20 mouse cellular contexts compared by ENCODE assay signal in genomic region chr6:121002952-121003351, GRCm38 (mm10).
DNase-seq lines count a peak whose midpoint lies in the region; ATAC-seq and TF ChIP-seq lines count a peak whose summit lies in the region.
"Had no signal": no experiment of that assay in that cellular context is flagged by ENCODE, and none has a peak within 500 bp of the region (broad histone marks: within the 10 kb centered on the region; RNA-seq: fewer than 3 reads in every experiment).

No protein-coding gene starts in this region.

- TF ChIP-seq POLR2A in cerebellum, adult 2 months (IDR thresholded peaks at IDR 0.05; ENCODE audit: borderline replicate concordance, insufficient read depth, low read length), result no peak

- WGBS in cerebellum, adult 2 months, result 77% methylated on average over 3 of the region's 3 CpGs
- 79% methylated on average over 3 of the region's 3 CpGs for WGBS in hindbrain, embryonic 10.5 days
- WGBS in hindbrain, embryonic 12.5 days, result 68% methylated on average over 3 of the region's 3 CpGs
- 77% methylated on average over 3 of the region's 3 CpGs for WGBS in neural tube, embryonic 14.5 days
- WGBS in liver, embryonic 11.5 days, result 81% methylated on average over 3 of the region's 3 CpGs
- 85% methylated on average over 3 of the region's 3 CpGs for WGBS in lung, postnatal 0 days

- no peak for ATAC-seq in hindbrain, embryonic 12.5 days (ENCODE audit: low FRiP score)
- peak; percentile 36; the same call in 1 of the 2 replicates for ATAC-seq in neural tube, embryonic 14.5 days (ENCODE audit: low read depth)
- ATAC-seq in liver, embryonic 11.5 days (replicated peaks; ENCODE audit: low FRiP score), result no peak
- ATAC-seq in lung, postnatal 0 days, result no peak
- ATAC-seq: CD4-positive, CD25-positive, alpha-beta regulatory T cell, adult 4 months; intestine, postnatal 0 days had no signal

- no peaks in the 10 kb centered on the region for H3K9me3 ChIP-seq in hindbrain, embryonic 10.5 days
- no peaks in the 10 kb centered on the region for H3K9me3 ChIP-seq in hindbrain, embryonic 12.5 days (replicated peaks)
- no peaks in the 10 kb centered on the region for H3K9me3 ChIP-seq in neural tube, embryonic 14.5 days (ENCODE audit: control insufficient read depth, low read length)
- H3K9me3 ChIP-seq in liver, embryonic 11.5 days (ENCODE audit: control insufficient read depth, low read length), result no peaks in the 10 kb centered on the region
- H3K9me3 ChIP-seq in lung, postnatal 0 days (ENCODE audit: low read length), result no peaks in the 10 kb centered on the region
- H3K9me3 ChIP-seq: liver, embryonic 13.5 days; neural tube, embryonic 12.5 days had no signal

- no peak overlapping the region for H3K4me2 ChIP-seq in hindbrain, embryonic 12.5 days (replicated peaks)
- H3K4me2 ChIP-seq in neural tube, embryonic 14.5 days (ENCODE audit: low read depth, low read length), result no peak overlapping the region
- H3K4me2 ChIP-seq in liver, embryonic 11.5 days, result no peak overlapping the region
- H3K4me2 ChIP-seq in lung, postnatal 0 days (replicated peaks; ENCODE audit: low read depth, low read length), result no peak overlapping the region
- H3K4me2 ChIP-seq: liver, embryonic 13.5 days; neural tube, embryonic 12.5 days had no signal

- H3K9ac ChIP-seq in hindbrain, embryonic 12.5 days, result no peak overlapping the region
- no peak overlapping the region for H3K9ac ChIP-seq in neural tube, embryonic 14.5 days (replicated peaks; ENCODE audit: low read depth, low read length)
- H3K9ac ChIP-seq in liver, embryonic 11.5 days (ENCODE audit: low read depth, low read length), result no peak overlapping the region
- H3K9ac ChIP-seq in lung, postnatal 0 days (replicated peaks; ENCODE audit: low read depth), result no peak overlapping the region
- H3K9ac ChIP-seq: liver, embryonic 13.5 days; neural tube, embryonic 12.5 days had no signal

- no peak overlapping the region for H3K4me3 ChIP-seq in cerebellum, adult 2 months (replicated peaks; ENCODE audit: insufficient read depth, low read depth, low read length)
- H3K4me3 ChIP-seq in hindbrain, embryonic 10.5 days, result no peak overlapping the region
- no peak overlapping the region for H3K4me3 ChIP-seq in hindbrain, embryonic 12.5 days
- H3K4me3 ChIP-seq in neural tube, embryonic 14.5 days (ENCODE audit: low read depth, low read length), result no peak overlapping the region
- no peak overlapping the region for H3K4me3 ChIP-seq in liver, embryonic 11.5 days (ENCODE audit: low read depth, low read length)
- H3K4me3 ChIP-seq in lung, postnatal 0 days (ENCODE audit: low read depth, low read length), result no peak overlapping the region
- H3K4me3 ChIP-seq: liver, embryonic 13.5 days; neural tube, embryonic 12.5 days had no signal

- H3K27ac ChIP-seq in cerebellum, adult 2 months (ENCODE audit: insufficient read depth, low read length), result 0 out of 2 replicates have a peak overlapping the region, but pooled peaks have one; percentile 51
- H3K27ac ChIP-seq in hindbrain, embryonic 10.5 days, result peak overlapping the region; percentile 3
- no peak overlapping the region for H3K27ac ChIP-seq in hindbrain, embryonic 12.5 days
- H3K27ac ChIP-seq in neural tube, embryonic 14.5 days (ENCODE audit: low read depth, low read length), result no peak overlapping the region; the same call in 1 of the 2 replicates
- no peak overlapping the region for H3K27ac ChIP-seq in liver, embryonic 11.5 days (ENCODE audit: low read depth, low read length)
- H3K27ac ChIP-seq in lung, postnatal 0 days (ENCODE audit: low read length), result no peak overlapping the region
- H3K27ac ChIP-seq: kidney, postnatal 0 days; liver, embryonic 13.5 days; neural tube, embryonic 12.5 days; stomach, postnatal 0 days had no signal

- no peak for TF ChIP-seq CTCF in cerebellum, adult 2 months (IDR thresholded peaks at IDR 0.05; ENCODE audit: borderline replicate concordance, insufficient read depth, low read depth, low read length)
- TF ChIP-seq CTCF in lung, postnatal 0 days (IDR thresholded peaks at IDR 0.05), result no peak

- H3K36me3 ChIP-seq in hindbrain, embryonic 10.5 days, result peaks cover 50% of the 10 kb centered on the region
- peaks cover 39% of the 10 kb centered on the region; the same call in 1 of the 2 replicates for H3K36me3 ChIP-seq in hindbrain, embryonic 12.5 days
- H3K36me3 ChIP-seq in neural tube, embryonic 14.5 days (ENCODE audit: control insufficient read depth, insufficient read depth, low read length), result peaks cover 26% of the 10 kb centered on the region
- H3K36me3 ChIP-seq in liver, embryonic 11.5 days (ENCODE audit: control insufficient read depth, insufficient read depth, low read length), result peaks cover 20% of the 10 kb centered on the region
- H3K36me3 ChIP-seq in lung, postnatal 0 days (ENCODE audit: insufficient read depth, low read length), result no peaks in the 10 kb centered on the region

- no peak for TF ChIP-seq EP300 in lung, postnatal 0 days (IDR thresholded peaks at IDR 0.05)

- no peaks in the 10 kb centered on the region for H3K27me3 ChIP-seq in cerebellum, adult 2 months (ENCODE audit: control insufficient read depth, insufficient read depth, low read length)
- no peaks in the 10 kb centered on the region for H3K27me3 ChIP-seq in hindbrain, embryonic 10.5 days (ENCODE audit: insufficient read depth, poor library complexity, severe bottlenecking)
- no peaks in the 10 kb centered on the region for H3K27me3 ChIP-seq in hindbrain, embryonic 12.5 days
- no peaks in the 10 kb centered on the region for H3K27me3 ChIP-seq in neural tube, embryonic 14.5 days (ENCODE audit: control insufficient read depth, insufficient read depth, low read length)
- H3K27me3 ChIP-seq in liver, embryonic 11.5 days (replicated peaks; ENCODE audit: control insufficient read depth, insufficient read depth, low read length), result no peaks in the 10 kb centered on the region
- H3K27me3 ChIP-seq in lung, postnatal 0 days (replicated peaks; ENCODE audit: insufficient read depth, low read length), result no peaks in the 10 kb centered on the region
- H3K27me3 ChIP-seq: liver, embryonic 13.5 days; neural tube, embryonic 12.5 days had no signal

- no peak for DNase-seq in cerebellum, adult 2 months
- DNase-seq in cerebellum, postnatal 14 days, result no peak
- DNase-seq in hindbrain, embryonic 10.5 days (ENCODE audit: low spot score), result no peak
- no peak for DNase-seq in neural tube, embryonic 10.5 days (ENCODE audit: extremely low spot score, low spot score)
- DNase-seq in liver, embryonic 11.5 days (ENCODE audit: low spot score), result no peak
- DNase-seq in lung, postnatal 0 days (ENCODE audit: low spot score), result no peak
- DNase-seq: adrenal gland, postnatal 36 days; cerebellum, postnatal 10 days; heart, adult 18-20 months; left cerebral cortex, postnatal 4 days; liver, embryonic 13.5 days; right cerebral cortex, postnatal 25 days; thymus, postnatal 14 days had no signal

- H3K4me1 ChIP-seq in cerebellum, adult 2 months (ENCODE audit: control insufficient read depth, insufficient read depth, low read length), result peaks cover 43% of the 10 kb centered on the region
- H3K4me1 ChIP-seq in hindbrain, embryonic 10.5 days (replicated peaks), result 0 out of 2 replicates have a peak, but pooled peaks cover 5% of the 10 kb centered on the region
- H3K4me1 ChIP-seq in hindbrain, embryonic 12.5 days, result peaks cover 3% of the 10 kb centered on the region; the same call in 1 of the 2 replicates
- H3K4me1 ChIP-seq in neural tube, embryonic 14.5 days (ENCODE audit: control insufficient read depth, insufficient read depth, low read length), result no peaks in the 10 kb centered on the region
- no peaks in the 10 kb centered on the region for H3K4me1 ChIP-seq in liver, embryonic 11.5 days (replicated peaks; ENCODE audit: control insufficient read depth, insufficient read depth, low read length)
- H3K4me1 ChIP-seq in lung, postnatal 0 days (ENCODE audit: insufficient read depth, low read depth, low read length), result no peaks in the 10 kb centered on the region
- H3K4me1 ChIP-seq: liver, embryonic 13.5 days had no signal

Comparison
In these comparisons a context has a peak if more than half of its experiments do, and no peak if none do; other contexts are left out.
1. H3K27ac ChIP-seq: peak in cerebellum, adult 2 months (single experiment) and hindbrain, embryonic 10.5 days (single experiment); none in hindbrain, embryonic 12.5 days (single experiment), neural tube, embryonic 14.5 days (single experiment), liver, embryonic 11.5 days (single experiment) and lung, postnatal 0 days (single experiment).